Mouse (Mus musculus) CH12.LX (cell line): Measurements from ENCODE around the gene Spata21. TPM values are rescaled to one million over a fixed set of nuclear protein-coding genes. Genes with fewer than 3 reads are reported as not detected.

Source experiments
- DNase-seq: peaks from one replicate; pipeline ENCODE4 v3.0.0-alpha.2; 2013; ENCODE audit errors: extremely low read depth
- H3K27ac ChIP-seq: 2 replicates; pipeline ENCODE4 v1.5.1; 2012; ENCODE audit warnings: low read depth, mild to moderate bottlenecking, control low read depth, moderate library complexity; ENCODE audit not compliant: insufficient read depth
- H3K27me3 ChIP-seq: replicated peaks from 2 replicates; pipeline ENCODE3; 2012; ENCODE audit warnings: inconsistent platforms
- H3K36me3 ChIP-seq, 2 experiments: replicated peaks in 1 of 2; 2 replicates each; pipeline versions ENCODE3 to v1.6.1; 2012; ENCODE audit warnings: inconsistent platforms in 1 of 2, low read length in 1 of 2, mild to moderate bottlenecking in 1 of 2, mixed read lengths in 1 of 2, moderate library complexity in 1 of 2; ENCODE audit not compliant: control insufficient read depth in 1 of 2, insufficient read depth in 1 of 2
- H3K4me1 ChIP-seq, 2 experiments: 2 replicates each; pipeline ENCODE4 v1.6.1; 2012; ENCODE audit warnings: inconsistent platforms in 1 of 2, moderate library complexity in 1 of 2; ENCODE audit not compliant: insufficient read depth in 2 of 2, control insufficient read depth in 1 of 2
- H3K4me2 ChIP-seq: 2 replicates; pipeline ENCODE4 v1.6.1; 2012; ENCODE audit warnings: low read depth, mild to moderate bottlenecking, control low read depth; ENCODE audit not compliant: poor library complexity, insufficient read depth, severe bottlenecking
- H3K4me3 ChIP-seq, 3 experiments: fragments of 150-350 bp in 1 of 3; sonication (generic) in 1 of 3; replicated peaks in 1 of 3; 2 replicates each; pipeline versions ENCODE3 to v1.5.1; 2011 to 2012; ENCODE audit warnings: low read depth in 2 of 3, low read length in 2 of 3, mild to moderate bottlenecking in 2 of 3, moderate library complexity in 2 of 3, control low read depth in 1 of 3, improper control_type of control experiment in 1 of 3, inconsistent platforms in 1 of 3, mixed read lengths in 1 of 3; ENCODE audit not compliant: poor library complexity in 1 of 3
- H3K79me2 ChIP-seq: replicated peaks from 2 replicates; pipeline ENCODE4 v1.6.1; 2012; ENCODE audit warnings: mild to moderate bottlenecking, moderate library complexity; ENCODE audit not compliant: control insufficient read depth, poor library complexity, insufficient read depth, severe bottlenecking; ENCODE audit errors: extremely low read depth
- H3K9ac ChIP-seq: 2 replicates; pipeline ENCODE4 v1.6.1; 2012; ENCODE audit warnings: low read depth, mild to moderate bottlenecking, control low read depth, moderate library complexity; ENCODE audit not compliant: insufficient read depth
- H3K9me3 ChIP-seq: replicated peaks from 2 replicates; pipeline ENCODE3; 2012; ENCODE audit warnings: low read length, inconsistent platforms, mixed read lengths
- BHLHE40 ChIP-seq: IDR thresholded peaks from 2 replicates; pipeline ENCODE4 v1.6.1; 2011; ENCODE audit warnings: mild to moderate bottlenecking, low read depth, low read length, improper control_type of control experiment
- CHD1 ChIP-seq: IDR thresholded peaks from 2 replicates; pipeline ENCODE4 v1.6.1; 2012; ENCODE audit warnings: low read depth, low read length, improper control_type of control experiment, inconsistent platforms
- CHD2 ChIP-seq: IDR thresholded peaks from 2 replicates; pipeline ENCODE4 v1.6.1; 2011; ENCODE audit warnings: low read length, improper control_type of control experiment
- E2F4 ChIP-seq: IDR thresholded peaks from 2 replicates; pipeline ENCODE4 v1.6.1; 2011; ENCODE audit warnings: low read depth, low read length, improper control_type of control experiment; ENCODE audit not compliant: insufficient replicate concordance
- EP300 ChIP-seq: IDR thresholded peaks from 2 replicates; pipeline ENCODE4 v1.6.1; 2011; ENCODE audit warnings: low read length, improper control_type of control experiment
- ETS1 ChIP-seq: conservative IDR thresholded peaks from 2 replicates; pipeline ENCODE4 v1.6.1; 2012; ENCODE audit warnings: low read depth, mild to moderate bottlenecking, inconsistent platforms, low read length, improper control_type of control experiment, moderate library complexity
- IRF4 ChIP-seq: IDR thresholded peaks from 2 replicates; pipeline ENCODE4 v1.6.1; 2014; ENCODE audit warnings: low read depth, mild to moderate bottlenecking, inconsistent platforms, low read length, improper control_type of control experiment
- MAX ChIP-seq: IDR thresholded peaks from 2 replicates; pipeline ENCODE4 v1.6.1; 2011; ENCODE audit warnings: low read length, improper control_type of control experiment
- MAZ ChIP-seq: IDR thresholded peaks from 2 replicates; pipeline ENCODE4 v1.6.1; 2012; ENCODE audit warnings: low read depth, mild to moderate bottlenecking, inconsistent platforms, low read length, improper control_type of control experiment, moderate library complexity
- MXI1 ChIP-seq: IDR thresholded peaks from 2 replicates; pipeline ENCODE4 v1.6.1; 2011; ENCODE audit warnings: mild to moderate bottlenecking, low read depth, low read length, improper control_type of control experiment
- MYC ChIP-seq: IDR thresholded peaks from 2 replicates; pipeline ENCODE4 v1.6.1; 2011; ENCODE audit warnings: low read depth, mild to moderate bottlenecking, improper control_type of control experiment, low read length
- NELFE ChIP-seq: IDR thresholded peaks from 2 replicates; pipeline ENCODE4 v1.6.1; 2011; ENCODE audit warnings: low read depth, low read length, improper control_type of control experiment
- NRF1 ChIP-seq: IDR thresholded peaks from 2 replicates; pipeline ENCODE4 v1.6.1; 2014; ENCODE audit warnings: low read depth, mild to moderate bottlenecking, inconsistent platforms, low read length, improper control_type of control experiment, moderate library complexity
- POLR2A ChIP-seq: IDR thresholded peaks from 2 replicates; pipeline ENCODE4 v1.6.1; 2011; ENCODE audit warnings: low read depth, mild to moderate bottlenecking, improper control_type of control experiment, low read length
- POLR2AphosphoS2 ChIP-seq: IDR thresholded peaks from 2 replicates; pipeline ENCODE4 v1.6.1; 2011; ENCODE audit warnings: low read depth, low read length, improper control_type of control experiment
- SIN3A ChIP-seq: IDR thresholded peaks from 2 replicates; pipeline ENCODE4 v1.6.1; 2012; ENCODE audit warnings: low read length, improper control_type of control experiment, inconsistent platforms
- TCF12 ChIP-seq: IDR thresholded peaks from 2 replicates; pipeline ENCODE4 v1.6.1; 2014; ENCODE audit warnings: low read depth, mild to moderate bottlenecking, inconsistent platforms, low read length, improper control_type of control experiment
- UBTF ChIP-seq: IDR thresholded peaks from 2 replicates; pipeline ENCODE4 v1.6.1; 2012; ENCODE audit warnings: low read depth, mild to moderate bottlenecking, inconsistent platforms, low read length, improper control_type of control experiment, moderate library complexity
- dilution Hi-C: fragments of 300-500 bp; cut with MboI; formaldehyde crosslinking; loops from 2 replicates; pipeline ENCODE4 v1.14.3; 2020; ENCODE audit warnings: low sequenced_read_pairs; ENCODE audit not compliant: extremely low pct_unique_long_range_greater_than_20kb, extremely low pct_ligation_motif_present
- in situ Hi-C: fragments of 300-500 bp; cut with MboI; formaldehyde crosslinking; loops from 3 replicates; pipeline ENCODE4 v1.14.3; 2019; ENCODE audit warnings: low sequenced_read_pairs, low pct_ligation_motif_present, low pct_unique_long_range_greater_than_20kb, mixed read lengths
- polyA plus RNA-seq: library from polyadenylated mRNA; unstranded; fragments of >175 nt; gene quantifications from 2 replicates; pipeline ENCODE4 v1.2.1, GENCODE M21; 2012; ENCODE audit warnings: low read depth; ENCODE audit not compliant: insufficient read length
- total RNA-seq, 2 experiments: library from RNA; depleted of rRNA; stranded (reverse); fragments of 300-350 nt in 1 of 2; fragments of >200 nt in 1 of 2; gene quantifications; 2 replicates each; pipeline ENCODE4 v1.2.3; 2012 to 2014

The Spata21 gene
- total and polyA plus RNA-seq, 3 experiments: not detected

DNA sequence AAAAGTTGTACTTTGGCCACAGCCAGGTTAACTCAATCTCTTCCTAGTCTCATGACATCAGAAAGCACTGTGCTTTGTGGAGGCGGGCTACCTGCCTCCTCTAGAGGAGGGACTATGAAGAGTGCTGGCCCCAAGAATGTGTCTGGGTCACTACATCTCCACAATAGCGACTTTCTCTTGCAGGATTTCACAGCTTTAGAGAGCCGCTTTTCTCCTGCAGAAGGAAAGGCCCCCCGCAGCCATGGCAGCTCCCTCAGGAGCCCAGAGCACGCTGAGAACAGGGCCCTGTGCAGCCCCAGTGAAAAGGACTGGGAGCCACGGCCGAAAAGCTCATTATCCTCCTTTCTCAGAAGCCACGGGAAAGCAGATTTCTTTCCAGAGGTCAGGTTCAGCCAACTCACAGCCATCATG, 45.9 kb downstream of the Spata21 start:
- peak overlapping the region in 1 of 3 experiments; percentile 6 for H3K4me3 ChIP-seq
- H3K4me1 ChIP-seq: peaks cover 20 to 75% of the 10 kb centered on the region in 2 experiments
- dilution Hi-C loops (no loop called here), in situ Hi-C loops (no loop called here)
- no peaks in the 10 kb centered on the region for H3K9me3 ChIP-seq
- H3K9ac ChIP-seq: peak overlapping the region; percentile 13; the same call in 1 of the 2 replicates
- H3K27ac ChIP-seq: peak overlapping the region; percentile 77
- peaks cover 12 to 58% of the 10 kb centered on the region in 2 experiments for H3K36me3 ChIP-seq
- TF ChIP-seq POLR2AphosphoS2 (no peak), POLR2A (peak; percentile 10; the same call in 1 of the 2 replicates), CHD2 (no peak)
- H3K27me3 ChIP-seq: no peaks in the 10 kb centered on the region
- no peak for DNase-seq
- H3K79me2 ChIP-seq: peaks cover 95% of the 10 kb centered on the region
- H3K4me2 ChIP-seq: peak overlapping the region; percentile 66

DNA sequence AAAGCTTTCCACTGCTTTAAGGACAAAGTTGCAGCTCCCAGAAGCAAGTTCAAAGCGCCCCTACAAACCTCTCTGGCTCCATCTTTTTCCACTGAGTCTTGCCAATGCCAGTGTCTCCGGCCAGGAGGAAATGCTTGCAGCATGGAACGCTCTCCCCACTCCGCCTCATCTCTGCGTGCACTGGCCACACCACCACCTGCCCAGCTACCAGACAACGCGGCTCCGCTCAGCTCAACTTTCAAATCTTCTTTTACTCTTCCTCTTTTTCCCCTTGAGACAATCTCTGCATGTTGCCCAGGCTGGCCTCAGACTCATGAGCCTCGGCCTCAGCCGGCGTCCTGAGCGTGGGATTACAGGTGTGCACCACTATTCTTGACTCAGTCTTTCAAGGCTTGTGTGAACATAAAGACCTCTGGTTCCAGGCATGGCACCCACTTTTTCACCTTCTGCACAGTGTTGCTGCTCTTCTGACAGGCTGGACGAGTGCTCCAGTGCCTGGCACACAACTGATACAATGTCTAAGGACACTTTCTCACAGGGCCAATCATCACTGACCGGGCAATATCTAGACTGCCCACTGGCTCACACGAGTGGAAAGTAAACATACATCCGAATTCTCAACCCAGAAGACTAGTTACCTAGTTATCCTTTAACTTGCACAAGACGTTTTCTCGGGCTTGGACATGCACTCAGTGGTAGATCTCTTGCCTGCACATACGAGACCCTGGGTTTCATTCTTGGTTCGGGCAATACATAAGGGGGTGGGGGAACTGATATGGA, 46.8 kb downstream of the Spata21 start:
- peak; percentile 77 for DNase-seq
- Histone ChIP-seq H3K4me2 (peak overlapping the region; percentile 66), H3K4me1 (peaks cover 20 to 67% of the 10 kb centered on the region in 2 experiments), H3K27me3 (no peaks in the 10 kb centered on the region), H3K36me3 (peaks cover 12 to 50% of the 10 kb centered on the region in 2 experiments), H3K27ac (peak overlapping the region; percentile 77), H3K4me3 (peak overlapping the region in 2 of 3 experiments; percentile 17 to 21), H3K79me2 (peaks cover 88% of the 10 kb centered on the region), H3K9ac (no peak overlapping the region; the same call in 1 of the 2 replicates), H3K9me3 (no peaks in the 10 kb centered on the region)
- dilution Hi-C loops: no loop called here
- in situ Hi-C loops: no loop called here
- TF ChIP-seq SIN3A: peak; percentile 81
- peak; percentile 91 for TF ChIP-seq MXI1
- no peak for TF ChIP-seq NELFE
- TF ChIP-seq CHD1: no peak
- TF ChIP-seq NRF1: peak; percentile 31; the same call in 1 of the 2 replicates
- no peak for TF ChIP-seq E2F4
- TF ChIP-seq MYC: peak; percentile 81
- no peak for TF ChIP-seq MAZ
- peak; percentile 60 for TF ChIP-seq ETS1
- TF ChIP-seq BHLHE40: peak; percentile 71
- TF ChIP-seq TCF12: peak; percentile 79
- TF ChIP-seq EP300: peak; percentile 80
- peak; percentile 83 for TF ChIP-seq IRF4
- TF ChIP-seq UBTF: 0 out of 2 replicates have a peak, but pooled peaks have one; percentile 71
- peak; percentile 69 for TF ChIP-seq MAX
